Mouse (Mus musculus): ENCODE results near the gene Gm21985.
"Not testable (repeated sequence)": the region's sequence is repeated elsewhere in the genome, so short reads cannot be mapped to it uniquely, and the experiment has no call there.

Gene Gm21985

GRCm38 (mm10) chr2:112391346-112392000, 125.4 kb downstream of the Gm21985 start:
- DNase-seq (ENCODE audit: low spot score in 2 of 2) = no peak

- no peak for DNase-seq (ENCODE audit: low spot score in 2 of 2)
Measured at GRCm38 (mm10) chr2:112392689-112393088, 126.6 kb downstream of the Gm21985 start.

GRCm38 (mm10) chr2:112393958-112394357, 127.8 kb downstream of the Gm21985 start:
- no peak for DNase-seq (ENCODE audit: low spot score in 2 of 2)

- no peak for DNase-seq (ENCODE audit: low spot score in 2 of 2)
Measured at GRCm38 (mm10) chr2:112396649-112397048, 130.5 kb downstream of the Gm21985 start.

- no peak for DNase-seq (ENCODE audit: low spot score in 2 of 2)
Measured at GRCm38 (mm10) chr2:112407030-112407429, 140.9 kb downstream of the Gm21985 start.

GRCm38 (mm10) chr2:112425308-112425707, 159.2 kb downstream of the Gm21985 start:
- no peak for DNase-seq (ENCODE audit: low spot score in 2 of 2)

GRCm38 (mm10) chr2:112428534-112428933, 162.4 kb downstream of the Gm21985 start:
- DNase-seq (ENCODE audit: low spot score in 2 of 2) = not testable (repeated sequence)

GRCm38 (mm10) chr2:112429665-112430064, 163.6 kb downstream of the Gm21985 start:
- no peak for DNase-seq (ENCODE audit: low spot score in 2 of 2)

GRCm38 (mm10) chr2:112430403-112430802, 164.3 kb downstream of the Gm21985 start:
- DNase-seq (ENCODE audit: low spot score in 2 of 2) = no peak

GRCm38 (mm10) chr2:112432523-112432922, 166.4 kb downstream of the Gm21985 start:
- no peak for DNase-seq (ENCODE audit: low spot score in 2 of 2)

- no peak for DNase-seq (ENCODE audit: low spot score in 2 of 2)
Measured at GRCm38 (mm10) chr2:112433359-112433758, 167.2 kb downstream of the Gm21985 start.

- DNase-seq (ENCODE audit: low spot score in 2 of 2) = no peak
Measured at GRCm38 (mm10) chr2:112436292-112436691, 170.2 kb downstream of the Gm21985 start.

GRCm38 (mm10) chr2:112437589-112437988, 171.5 kb downstream of the Gm21985 start:
- DNase-seq (ENCODE audit: low spot score in 2 of 2) = no peak

GRCm38 (mm10) chr2:112443491-112443890, 177.4 kb downstream of the Gm21985 start:
- DNase-seq (ENCODE audit: low spot score in 2 of 2) = peak; percentile 56 to 59

GRCm38 (mm10) chr2:112445511-112445910, 179.4 kb downstream of the Gm21985 start:
- no peak for DNase-seq (ENCODE audit: low spot score in 2 of 2)

GRCm38 (mm10) chr2:112448046-112448445, 181.9 kb downstream of the Gm21985 start:
- not testable (repeated sequence) for DNase-seq (ENCODE audit: low spot score in 2 of 2)

GRCm38 (mm10) chr2:112448510-112449059, 182.5 kb downstream of the Gm21985 start:
- no peak for DNase-seq (ENCODE audit: low spot score in 2 of 2)

GRCm38 (mm10) chr2:112449597-112450296, 183.6 kb downstream of the Gm21985 start:
- DNase-seq (ENCODE audit: low spot score in 2 of 2) = no peak

GRCm38 (mm10) chr2:112452513-112452912, 186.4 kb downstream of the Gm21985 start:
- DNase-seq (ENCODE audit: low spot score in 2 of 2) = not testable (repeated sequence)

- no peak for DNase-seq (ENCODE audit: low spot score in 2 of 2)
Measured at GRCm38 (mm10) chr2:112454125-112454861, 188.2 kb downstream of the Gm21985 start.

- peak; percentile 96 to 99 for DNase-seq (ENCODE audit: low spot score in 2 of 2)
Measured at GRCm38 (mm10) chr2:112454862-112455564, 188.9 kb downstream of the Gm21985 start, which contains the start of gene Emc7. TSS of gene Emc7 (plus strand) at chr2:112454997.

Data from right cerebral cortex, adult 2 months (tissue).